Mouse (Mus musculus) E14TG2a.4 (cell line): ENCODE results near the gene Mrc2.

ENCODE experiments used
- CTCF ChIP-seq: conservative IDR thresholded peaks from 2 replicates; pipeline ENCODE4 v1.5.1; 2014; ENCODE audit warnings: low read length
- NANOG ChIP-seq: IDR thresholded peaks from 2 replicates; pipeline ENCODE4 v1.6.1; 2014; ENCODE audit warnings: borderline replicate concordance, low read length, mixed read lengths

DNA sequence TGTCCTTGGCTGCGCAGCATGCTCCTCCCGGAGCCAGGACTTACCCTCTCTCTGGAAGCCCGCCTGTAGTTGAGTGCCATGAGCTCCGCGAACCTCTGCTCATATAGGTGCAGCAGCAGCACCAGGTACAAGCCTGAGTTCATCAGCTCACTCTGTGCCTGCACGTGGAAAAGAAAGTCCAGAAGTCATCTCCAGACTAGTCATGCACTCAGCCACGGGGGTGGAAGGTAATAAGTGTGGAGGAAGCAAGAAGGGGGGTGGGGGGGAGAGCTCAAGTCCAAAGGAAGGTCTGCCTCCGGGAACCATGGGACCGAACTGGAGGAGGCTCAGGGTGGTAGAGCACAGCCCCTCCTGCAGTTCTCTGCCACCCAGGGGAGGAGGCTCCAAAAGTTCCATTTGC is 79.4 kb downstream of the Mrc2 start:
- TF ChIP-seq CTCF = no peak
- no peak for TF ChIP-seq NANOG
